Mouse (Mus musculus): ENCODE data around the gene Ctcf.

Gene Ctcf

GRCm38 (mm10) chr8:105700566-105700965 lies 64.2 kb downstream of the Ctcf start:
- in situ Hi-C loops (cut with MboI; ENCODE audit: low sequenced_read_pairs) = no loop called here

- in situ Hi-C loops (cut with MboI; ENCODE audit: low sequenced_read_pairs) = no loop called here
These were observed 64.8 kb downstream of the Ctcf start, which contains the start of the genes Acd and Pard6a for GRCm38 (mm10) chr8:105700966-105701824. Gene Acd, minus strand, starts transcription at chr8:105701102. Gene Pard6a, plus strand, starts transcription at chr8:105701148.

- in situ Hi-C loops (cut with MboI; ENCODE audit: low sequenced_read_pairs) = no loop called here
These were observed 65.6 kb downstream of the Ctcf start for GRCm38 (mm10) chr8:105702001-105702401.

GRCm38 (mm10) chr8:105702731-105703415 lies 66.5 kb downstream of the Ctcf start:
- in situ Hi-C loops (cut with MboI; ENCODE audit: low sequenced_read_pairs) = no loop called here

- in situ Hi-C loops (cut with MboI; ENCODE audit: low sequenced_read_pairs) = no loop called here
These were observed 67.9 kb downstream of the Ctcf start for GRCm38 (mm10) chr8:105704146-105704812.

GRCm38 (mm10) chr8:105704955-105705354 lies 68.6 kb downstream of the Ctcf start:
- in situ Hi-C loops (cut with MboI; ENCODE audit: low sequenced_read_pairs) = no loop called here

GRCm38 (mm10) chr8:105706426-105706825 lies 70.1 kb downstream of the Ctcf start:
- in situ Hi-C loops (cut with MboI; ENCODE audit: low sequenced_read_pairs) = no loop called here

GRCm38 (mm10) chr8:105707498-105708403 lies 71.4 kb downstream of the Ctcf start, which contains the start of the genes 4933405L10Rik and Enkd1:
Gene 4933405L10Rik, plus strand, starts transcription at chr8:105707655.
Gene Enkd1, minus strand, starts transcription at chr8:105708210.
- in situ Hi-C loops (cut with MboI; ENCODE audit: low sequenced_read_pairs) = no loop called here

GRCm38 (mm10) chr8:105708675-105709074 lies 72.3 kb downstream of the Ctcf start:
- in situ Hi-C loops (cut with MboI; ENCODE audit: low sequenced_read_pairs) = no loop called here

GRCm38 (mm10) chr8:105709317-105709716 lies 72.9 kb downstream of the Ctcf start:
- in situ Hi-C loops (cut with MboI; ENCODE audit: low sequenced_read_pairs) = no loop called here

GRCm38 (mm10) chr8:105712286-105712685 lies 75.9 kb downstream of the Ctcf start:
- in situ Hi-C loops (cut with MboI; ENCODE audit: low sequenced_read_pairs) = loop anchor here (10.0 kb wide), 1 partner anchor 83 kb away; no protein-coding TSS in a partner anchor

GRCm38 (mm10) chr8:105714139-105714538 lies 77.8 kb downstream of the Ctcf start:
- in situ Hi-C loops (cut with MboI; ENCODE audit: low sequenced_read_pairs) = loop anchor here (10.0 kb wide), 1 partner anchor 81 kb away; no protein-coding TSS in a partner anchor

GRCm38 (mm10) chr8:105715042-105715441 lies 78.7 kb downstream of the Ctcf start:
- in situ Hi-C loops (cut with MboI; ENCODE audit: low sequenced_read_pairs) = loop anchor here (10.0 kb wide), 1 partner anchor 80 kb away; no protein-coding TSS in a partner anchor

- in situ Hi-C loops (cut with MboI; ENCODE audit: low sequenced_read_pairs) = loop anchor here (10.0 kb wide), 1 partner anchor 78 kb away; no protein-coding TSS in a partner anchor
These were observed 80.1 kb downstream of the Ctcf start for GRCm38 (mm10) chr8:105716302-105716945.

GRCm38 (mm10) chr8:105719637-105720036 lies 83.3 kb downstream of the Ctcf start:
- in situ Hi-C loops (cut with MboI; ENCODE audit: low sequenced_read_pairs) = loop anchor here (10.0 kb wide), 1 partner anchor 75 kb away; no protein-coding TSS in a partner anchor

- in situ Hi-C loops (cut with MboI; ENCODE audit: low sequenced_read_pairs) = no loop called here
These were observed 86.5 kb downstream of the Ctcf start for GRCm38 (mm10) chr8:105722861-105723260.

- in situ Hi-C loops (cut with MboI; ENCODE audit: low sequenced_read_pairs) = no loop called here
These were observed 89.4 kb downstream of the Ctcf start for GRCm38 (mm10) chr8:105725726-105726125.

GRCm38 (mm10) chr8:105727397-105728124 lies 91.2 kb downstream of the Ctcf start:
- in situ Hi-C loops (cut with MboI; ENCODE audit: low sequenced_read_pairs) = no loop called here

- in situ Hi-C loops (cut with MboI; ENCODE audit: low sequenced_read_pairs) = no loop called here
These were observed 95.8 kb downstream of the Ctcf start for GRCm38 (mm10) chr8:105732186-105732585.

Measured in CH12F3 (cell line).